Mouse (Mus musculus) natural killer cell, adult 2 months (primary cell): ENCODE results near the gene Chst2.

Experiments
- DNase-seq, 2 experiments: peaks; one replicate each; pipeline ENCODE4 v3.0.0; 2022; ENCODE audit warnings: low spot score in 2 of 2

Chst2 gene

DNA sequence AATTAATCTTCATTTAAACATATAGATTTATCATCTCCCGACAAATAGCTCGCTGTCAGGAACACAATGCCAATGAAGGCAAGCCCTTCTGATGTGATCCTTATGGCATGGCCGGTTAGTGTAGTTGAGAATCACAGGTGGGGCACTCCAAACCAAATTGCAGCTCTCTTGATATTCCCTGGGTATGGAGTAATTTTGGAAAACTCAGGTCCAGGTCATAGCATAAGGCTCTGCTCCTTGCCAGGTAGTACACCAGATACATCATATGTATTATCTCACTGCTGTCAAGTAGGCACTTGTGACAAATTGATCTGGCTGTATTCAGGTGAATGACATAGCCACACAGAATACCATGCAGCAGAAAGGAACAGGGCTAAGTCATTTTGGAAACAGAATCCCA is 40.6 kb downstream of the Chst2 start:
- DNase-seq = no peak

DNA sequence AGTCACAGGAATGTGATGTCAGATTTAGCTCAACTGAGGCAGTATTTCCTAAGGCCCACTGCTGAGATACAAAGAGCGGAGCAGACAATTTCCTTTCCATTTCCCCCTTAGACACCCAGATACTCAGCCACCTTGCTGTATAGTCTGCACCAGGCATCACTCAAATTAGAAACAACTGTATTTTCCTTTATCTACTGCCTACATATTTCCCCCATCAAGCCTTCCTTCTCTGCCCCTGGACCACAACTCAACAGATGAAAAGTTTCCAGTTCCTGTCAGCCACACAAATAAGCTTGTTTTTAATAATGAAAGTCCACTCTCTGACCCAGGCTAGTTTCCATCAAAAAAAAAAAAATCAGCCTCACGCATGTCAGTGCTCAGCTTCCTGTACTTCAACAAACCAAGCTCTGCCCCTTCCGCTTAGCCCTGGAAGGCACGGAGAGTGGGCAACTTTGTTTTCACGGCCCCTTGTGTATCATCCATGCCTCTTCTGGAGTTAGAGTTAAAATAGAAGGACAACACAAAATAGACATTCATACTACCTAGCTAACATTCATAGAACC is 52.6 kb downstream of the Chst2 start:
- DNase-seq = no peak

DNA sequence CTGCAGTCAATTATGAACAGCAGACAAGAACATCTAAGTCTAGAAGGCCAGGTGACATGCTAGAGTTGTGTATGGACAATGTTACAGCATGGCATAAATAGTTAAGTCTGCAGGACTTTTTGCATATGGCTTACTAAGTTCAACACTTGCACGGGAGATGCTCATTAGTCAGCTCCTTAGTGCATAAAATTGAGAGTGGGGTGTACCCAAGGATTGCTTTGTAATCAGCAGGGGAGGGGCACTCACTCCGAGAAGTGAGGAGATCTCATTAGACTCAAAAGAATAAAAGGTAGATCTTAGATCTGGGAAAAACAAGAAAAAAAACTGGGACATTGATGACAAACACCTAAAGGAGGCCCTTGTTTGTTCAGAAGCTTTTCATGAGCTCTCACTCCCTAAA is 54.6 kb downstream of the Chst2 start:
- DNase-seq = no peak

DNA sequence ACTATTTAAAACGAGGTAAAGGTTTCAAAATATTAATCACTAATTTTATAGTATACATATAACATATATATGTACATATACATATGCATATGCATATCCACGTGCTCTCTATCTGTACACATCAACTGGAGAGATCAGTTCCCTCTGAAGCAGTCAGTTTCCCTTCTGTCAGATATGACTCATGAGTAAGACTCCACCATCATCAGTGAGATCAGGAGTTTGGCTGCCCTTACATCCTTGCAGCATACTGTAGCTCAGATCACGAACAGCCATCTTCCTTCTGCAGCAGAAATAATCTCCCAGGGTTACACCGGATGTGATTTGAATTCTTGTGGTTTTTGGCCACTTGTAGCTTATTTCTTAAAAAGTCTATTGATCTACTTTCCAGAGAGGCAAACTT is 56.0 kb downstream of the Chst2 start:
- peak in 1 of 2 experiments; percentile 3 for DNase-seq
